Mouse (Mus musculus) CD4-positive, CD25-positive, alpha-beta regulatory T cell, adult 4 months (primary cell): ENCODE data around the gene Adgrg3. TPM values are rescaled to one million over a fixed set of nuclear protein-coding genes. Genes with fewer than 3 reads are reported as not detected.

Experiments used
- ATAC-seq: one replicate; pipeline ENCODE4 v1.8.0; 2017
- polyA plus RNA-seq, 2 experiments: library from polyadenylated mRNA; unstranded; fragments of 100-300 nt; shearing (Covaris generic); gene quantifications; one replicate each; pipeline ENCODE4 v1.2.1; 2017

The Adgrg3 gene
- polyA plus RNA-seq, 2 experiments from 2014 or later, result 0.51 TPM; not detected in 1

DNA sequence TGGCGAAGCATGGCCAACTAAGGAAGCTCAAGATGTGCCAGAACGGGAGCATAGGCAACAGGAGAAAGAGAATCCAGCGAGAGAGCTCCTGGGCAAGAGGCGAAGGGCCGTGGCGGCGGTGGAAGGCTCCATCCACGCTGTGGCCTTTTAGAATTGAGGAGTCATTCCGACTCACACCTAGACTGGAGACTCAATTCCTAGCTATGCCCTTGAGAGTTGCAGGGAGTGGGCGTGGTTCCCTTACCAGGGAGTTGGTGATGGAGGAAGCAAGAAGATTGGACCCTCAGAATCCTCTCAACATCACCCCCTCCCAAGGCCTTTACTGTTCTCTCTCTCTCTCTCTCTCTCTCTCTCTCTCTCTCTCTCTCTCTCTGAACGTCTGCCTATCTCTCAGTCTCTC lies 64.2 kb downstream of the Adgrg3 start:
- ATAC-seq, result no peak

DNA sequence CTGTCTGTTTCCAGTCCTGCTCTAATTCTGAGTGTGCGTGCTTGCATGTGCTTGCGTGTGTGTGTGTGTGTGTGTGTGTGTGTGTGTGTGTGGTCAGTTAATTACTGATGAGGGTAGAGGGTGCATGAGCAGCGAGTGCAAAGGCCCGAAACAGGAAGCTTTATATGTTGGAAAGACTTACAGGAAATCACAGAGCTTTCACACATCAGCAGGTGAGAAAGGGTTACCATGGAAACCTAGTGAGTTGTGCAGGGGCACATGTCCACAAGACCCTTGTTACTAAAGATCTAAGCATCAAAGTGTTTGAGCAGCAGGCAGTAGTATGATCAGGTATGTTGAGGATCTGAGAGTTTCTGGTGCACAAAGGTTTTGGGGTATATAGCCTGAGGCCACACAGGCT lies 66.8 kb downstream of the Adgrg3 start:
- ATAC-seq, result no peak

DNA sequence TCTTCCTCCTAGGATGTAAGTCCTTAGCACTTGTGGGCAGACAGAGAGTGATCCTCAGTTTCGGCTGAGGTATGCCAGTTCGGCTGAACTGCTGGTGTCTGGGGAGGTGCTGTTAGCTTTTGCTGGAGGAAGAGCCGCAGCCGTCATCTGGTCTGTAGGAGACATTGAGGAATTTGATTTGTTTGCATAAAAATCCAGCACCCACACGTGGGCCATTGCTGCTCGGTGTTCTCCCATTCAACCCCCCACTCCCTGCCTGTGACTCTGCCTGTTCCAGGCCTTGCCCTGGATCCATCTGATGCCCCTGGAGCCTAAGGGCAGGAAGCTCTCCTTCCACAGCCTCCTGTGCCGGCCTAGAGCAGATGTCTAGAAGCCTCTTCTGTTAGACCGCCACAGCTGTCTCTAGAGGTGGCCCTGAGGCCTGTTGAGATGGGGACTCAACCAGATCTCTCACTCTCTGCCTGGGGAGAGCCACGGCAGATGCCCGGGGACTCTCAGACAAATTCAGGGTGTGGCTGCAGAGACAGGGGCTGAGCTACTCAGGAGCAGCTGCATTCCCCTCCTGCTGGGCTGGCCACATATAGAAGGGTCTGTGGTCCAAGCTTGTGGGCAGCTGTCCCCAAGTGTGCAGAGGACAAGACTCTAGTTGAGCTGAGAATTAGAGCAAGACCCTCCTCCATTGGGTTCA lies 67.4 kb downstream of the Adgrg3 start:
- no peak for ATAC-seq

DNA sequence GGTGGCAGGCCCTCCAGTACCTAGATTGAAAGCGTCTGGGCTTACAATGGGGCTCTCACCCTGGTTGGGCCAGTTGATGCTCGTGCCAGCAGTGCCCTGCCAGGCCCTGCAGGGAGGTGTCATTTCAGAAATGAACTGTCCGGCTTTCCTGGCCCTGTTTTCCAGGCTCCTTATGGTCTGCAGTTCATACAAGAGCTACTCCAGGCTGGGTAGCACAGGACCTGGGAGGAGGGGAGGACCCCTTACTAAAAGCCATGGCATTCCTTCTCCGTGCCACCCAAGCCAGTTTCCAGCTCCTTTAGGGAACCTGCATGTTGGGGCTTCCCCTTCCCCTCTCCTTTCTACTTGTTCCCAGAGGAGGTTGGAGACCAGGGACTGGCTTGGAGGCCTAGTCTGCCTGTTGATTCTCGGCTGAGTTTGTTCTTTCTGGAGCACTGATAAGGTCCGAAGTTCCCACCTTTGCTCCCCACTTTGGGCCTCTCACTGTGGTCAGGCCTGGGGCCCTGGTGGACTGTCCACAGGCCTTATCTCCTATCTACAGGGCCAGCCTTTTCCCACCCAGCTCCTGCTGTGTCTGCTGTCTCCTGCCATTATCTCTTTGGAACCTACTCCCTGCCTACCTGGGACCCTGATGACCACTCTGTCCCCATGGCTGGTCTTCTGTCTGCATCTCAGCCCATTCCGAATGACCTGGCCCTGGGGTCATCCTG lies 68.1 kb downstream of the Adgrg3 start:
- ATAC-seq, result no peak

DNA sequence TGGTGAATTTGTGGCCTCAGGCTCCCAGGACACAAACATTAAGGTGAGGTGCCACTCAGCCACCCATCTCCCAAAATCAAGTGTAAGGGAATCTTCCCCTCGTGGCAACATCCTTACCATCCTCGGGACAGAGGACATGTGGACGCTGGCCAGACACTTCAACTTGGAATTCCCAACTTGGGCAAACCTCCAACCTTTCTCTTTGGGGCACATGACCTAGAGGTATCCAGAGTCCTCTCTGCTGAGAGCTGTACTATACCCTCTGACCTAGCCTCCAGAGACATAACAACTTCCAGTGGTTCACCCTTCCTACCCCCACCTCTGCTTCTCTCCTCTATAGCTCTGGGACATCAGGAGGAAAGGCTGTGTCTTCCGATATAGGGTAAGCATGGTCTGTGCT lies 76.1 kb downstream of the Adgrg3 start:
- no peak for ATAC-seq

Other genes starting within 250 kb of the Adgrg3 start
- gene Cx3cl1, start 245.7 kb upstream of the Adgrg3 start, polyA plus RNA-seq, result not detected
- gene Ccl17, start 207.2 kb upstream of the Adgrg3 start, polyA plus RNA-seq, result not detected
- gene Coq9, start 179.4 kb upstream of the Adgrg3 start, polyA plus RNA-seq, result 10 to 100 TPM; 45.6 to 67.5 TPM
- gene Ciapin1, start 179.3 kb upstream of the Adgrg3 start, polyA plus RNA-seq, result 100 to 1,000 TPM in 1 of 2 experiments, 10 to 100 TPM in 1; 79.2 to 108 TPM
- gene Polr2c, start 160.2 kb upstream of the Adgrg3 start, polyA plus RNA-seq, result 100 to 1,000 TPM in 1 of 2 experiments, 10 to 100 TPM in 1; 87.2 to 106 TPM
- gene Dok4, start 141.4 kb upstream of the Adgrg3 start, polyA plus RNA-seq, result 1 to 10 TPM in 1 of 2 experiments, under 1 TPM in 1; 0.92 to 1.1 TPM
- gene Ccdc102a, start 99.6 kb upstream of the Adgrg3 start, polyA plus RNA-seq, result not detected
- 1 to 10 TPM in 1 of 2 experiments, under 1 TPM in 1; 0.97 to 1.4 TPM for gene Adgrg5, start 94.0 kb upstream of the Adgrg3 start, polyA plus RNA-seq
- gene Adgrg1, start 42.9 kb upstream of the Adgrg3 start, polyA plus RNA-seq, result 1 to 10 TPM; 4.6 to 8.4 TPM
- not detected for gene Drc7, start 37.4 kb downstream of the Adgrg3 start, polyA plus RNA-seq
- 10 to 100 TPM; 13.6 to 21.3 TPM for gene Katnb1, start 63.5 kb downstream of the Adgrg3 start, polyA plus RNA-seq
- gene Kifc3, start 185.1 kb downstream of the Adgrg3 start, polyA plus RNA-seq, result not detected